Mouse (Mus musculus): ENCODE data around the gene Abcf1.

DNA sequence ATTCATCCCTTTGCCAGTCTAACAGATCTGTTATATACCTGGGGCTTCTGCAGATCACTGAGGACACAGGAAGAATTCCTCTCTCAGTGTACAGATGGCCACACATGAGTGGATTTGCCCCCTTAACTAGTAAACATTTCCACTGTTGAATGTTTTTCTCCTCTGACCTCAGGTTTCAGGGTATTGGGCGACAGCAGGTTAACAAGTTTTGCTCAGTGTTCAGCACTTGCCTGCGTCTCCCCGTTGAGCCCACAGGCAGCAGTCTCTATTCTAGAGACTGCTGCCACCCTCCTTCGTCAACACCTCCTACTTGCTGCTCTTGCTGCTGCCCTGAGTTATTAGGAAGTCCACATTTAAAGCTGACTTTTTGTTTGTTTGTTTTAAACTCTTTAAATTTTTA is 47.9 kb downstream of the Abcf1 start:
- TF ChIP-seq CTCF (IDR thresholded peaks at IDR 0.05; ENCODE audit: low read depth) = no peak
- TF ChIP-seq EP300 (optimal IDR thresholded peaks at IDR 0.05) = no peak
